Mouse (Mus musculus) kidney, postnatal 10 days (tissue): Measurements from ENCODE around the gene Trpm8.

Experiments used
- DNase-seq: peaks from one replicate; pipeline ENCODE4 v3.0.0; 2021; ENCODE audit warnings: mixed read lengths

Gene Trpm8

GRCm38 (mm10) chr1:88361085-88361484, 83.6 kb downstream of the Trpm8 start:
- DNase-seq: no peak

GRCm38 (mm10) chr1:88366881-88367644, 89.6 kb downstream of the Trpm8 start:
- DNase-seq: peak; percentile 19

- DNase-seq: no peak
These were observed 101.0 kb downstream of the Trpm8 start for GRCm38 (mm10) chr1:88378446-88378845.

GRCm38 (mm10) chr1:88391632-88392031, 114.2 kb downstream of the Trpm8 start:
- DNase-seq: no peak

- DNase-seq: no peak
These were observed 115.9 kb downstream of the Trpm8 start for GRCm38 (mm10) chr1:88393321-88393720.

GRCm38 (mm10) chr1:88403378-88403777, 125.9 kb downstream of the Trpm8 start:
- peak; percentile 44 for DNase-seq

- DNase-seq: peak; percentile 42
These were observed 128.8 kb downstream of the Trpm8 start for GRCm38 (mm10) chr1:88406078-88406806.

GRCm38 (mm10) chr1:88406807-88407198, 129.3 kb downstream of the Trpm8 start, which contains the start of gene Spp2:
Spp2 (plus strand) TSS chr1:88406961.
- DNase-seq: peak; percentile 37

GRCm38 (mm10) chr1:88408340-88408739, 130.9 kb downstream of the Trpm8 start:
- peak; percentile 62 for DNase-seq

- DNase-seq: no peak
These were observed 134.6 kb downstream of the Trpm8 start for GRCm38 (mm10) chr1:88412013-88412412.

GRCm38 (mm10) chr1:88418943-88419342, 141.5 kb downstream of the Trpm8 start:
- no peak for DNase-seq

- DNase-seq: peak; percentile 30
These were observed 144.6 kb downstream of the Trpm8 start for GRCm38 (mm10) chr1:88422045-88422444.

- DNase-seq: no peak
These were observed 145.5 kb downstream of the Trpm8 start for GRCm38 (mm10) chr1:88422846-88423395.

- peak; percentile 84 for DNase-seq
These were observed 147.3 kb downstream of the Trpm8 start for GRCm38 (mm10) chr1:88424602-88425252.

- no peak for DNase-seq
These were observed 150.7 kb downstream of the Trpm8 start for GRCm38 (mm10) chr1:88427987-88428741.

- DNase-seq: no peak
These were observed 152.0 kb downstream of the Trpm8 start for GRCm38 (mm10) chr1:88429413-88429812.

- DNase-seq: no peak
These were observed 153.8 kb downstream of the Trpm8 start for GRCm38 (mm10) chr1:88431262-88431661.

- no peak for DNase-seq
These were observed 155.1 kb downstream of the Trpm8 start for GRCm38 (mm10) chr1:88432601-88433000.

- no peak for DNase-seq
These were observed 155.8 kb downstream of the Trpm8 start for GRCm38 (mm10) chr1:88433096-88433883.

GRCm38 (mm10) chr1:88434057-88434456, 156.6 kb downstream of the Trpm8 start:
- no peak for DNase-seq
